Mouse (Mus musculus): ENCODE data around the gene Hist1h4n. TPM values are rescaled to one million over a fixed set of nuclear protein-coding genes. Genes with fewer than 3 reads are reported as not detected.
"Not testable (repeated sequence)": the region's sequence is repeated elsewhere in the genome, so short reads cannot be mapped to it uniquely, and the experiment has no call there.

The Hist1h4n gene
- total and polyA plus RNA-seq, 2 experiments from 2014 or later = 3.7 to 4,675 TPM

- Histone ChIP-seq H3K36me3 (ENCODE audit: insufficient read depth, low read length) (no peaks in the 10 kb centered on the region), H3K27me3 (ENCODE audit: insufficient read depth, low read length) (no peaks in the 10 kb centered on the region), H3K4me1 (ENCODE audit: insufficient read depth, low read length) (peaks cover 3% of the 10 kb centered on the region; the same call in 1 of the 2 replicates), H3K9ac (replicated peaks; ENCODE audit: low read length) (0 out of 2 replicates have a peak overlapping the region, but pooled peaks have one; percentile 35), H3K4me3 (ENCODE audit: low read length) (peak overlapping the region; percentile 31), H3K27ac (peak overlapping the region; percentile 73; the same call in 1 of the 2 replicates), H3K4me2 (ENCODE audit: low read depth, low read length) (peak overlapping the region; percentile 54), H3K9me3 (ENCODE audit: low read length) (no peaks in the 10 kb centered on the region)
- TF ChIP-seq CTCF (IDR thresholded peaks at IDR 0.05; ENCODE audit: low read depth) = no peak
- WGBS = 3% methylated on average over 8 of the region's 8 CpGs
- ATAC-seq (no peak), DNase-seq (ENCODE audit: low spot score) (peak; percentile 33)
Measured at GRCm38 (mm10) chr13:21786189-21786898, 45.7 kb downstream of the Hist1h4n start.

- DNase-seq (ENCODE audit: low spot score) = no peak
- H3K27me3 ChIP-seq (ENCODE audit: insufficient read depth, low read length) = no peaks in the 10 kb centered on the region
- no peaks in the 10 kb centered on the region for H3K36me3 ChIP-seq (ENCODE audit: insufficient read depth, low read length)
- H3K4me1 ChIP-seq (ENCODE audit: insufficient read depth, low read length) = peaks cover 9% of the 10 kb centered on the region; the same call in 1 of the 2 replicates
- no peak overlapping the region for H3K9ac ChIP-seq (replicated peaks; ENCODE audit: low read length)
- TF ChIP-seq CTCF (IDR thresholded peaks at IDR 0.05; ENCODE audit: low read depth) = no peak
- H3K4me2 ChIP-seq (ENCODE audit: low read depth, low read length) = no peak overlapping the region; the same call in 1 of the 2 replicates
- H3K27ac ChIP-seq = peak overlapping the region; percentile 18; the same call in 1 of the 2 replicates
- ATAC-seq = no peak
- WGBS = 24% methylated on average over 6 of the region's 6 CpGs
- H3K4me3 ChIP-seq (ENCODE audit: low read length) = no peak overlapping the region
- no peaks in the 10 kb centered on the region for H3K9me3 ChIP-seq (ENCODE audit: low read length)
Measured at GRCm38 (mm10) chr13:21784311-21784710, 47.7 kb downstream of the Hist1h4n start.

- peak overlapping the region; percentile 18; the same call in 1 of the 2 replicates for H3K27ac ChIP-seq
- DNase-seq (ENCODE audit: low spot score) (peak; percentile 72), ATAC-seq (no peak)
- peak overlapping the region; percentile 68 for H3K4me2 ChIP-seq (ENCODE audit: low read depth, low read length)
- H3K27me3 ChIP-seq (ENCODE audit: insufficient read depth, low read length) = no peaks in the 10 kb centered on the region
- peak overlapping the region; percentile 33; the same call in 1 of the 2 replicates for H3K9ac ChIP-seq (replicated peaks; ENCODE audit: low read length)
- no peak for TF ChIP-seq CTCF (IDR thresholded peaks at IDR 0.05; ENCODE audit: low read depth)
- H3K9me3 ChIP-seq (ENCODE audit: low read length) = no peaks in the 10 kb centered on the region
- WGBS = 3% methylated on average over 9 of the region's 9 CpGs
- H3K4me3 ChIP-seq (ENCODE audit: low read length) = peak overlapping the region; percentile 34
- H3K4me1 ChIP-seq (ENCODE audit: insufficient read depth, low read length) = peaks cover 9% of the 10 kb centered on the region; the same call in 1 of the 2 replicates
- no peaks in the 10 kb centered on the region for H3K36me3 ChIP-seq (ENCODE audit: insufficient read depth, low read length)
Measured at GRCm38 (mm10) chr13:21783734-21784161, 48.2 kb downstream of the Hist1h4n start.

GRCm38 (mm10) chr13:21783255-21783617 lies 48.8 kb downstream of the Hist1h4n start, which contains the start of gene Hist1h3i:
Hist1h3i (minus strand) TSS chr13:21783370.
- DNase-seq (ENCODE audit: low spot score) (peak; percentile 90), ATAC-seq (peak; percentile 77)
- H3K36me3 ChIP-seq (ENCODE audit: insufficient read depth, low read length) = no peaks in the 10 kb centered on the region
- no peak for TF ChIP-seq CTCF (IDR thresholded peaks at IDR 0.05; ENCODE audit: low read depth)
- H3K27ac ChIP-seq = peak within 1 kb of the TSS; percentile 67
- H3K4me2 ChIP-seq (ENCODE audit: low read depth, low read length) = peak within 1 kb of the TSS; percentile 68
- H3K27me3 ChIP-seq (ENCODE audit: insufficient read depth, low read length) = no peaks in the 10 kb centered on the region
- H3K4me3 ChIP-seq (ENCODE audit: low read length) = peak within 1 kb of the TSS; percentile 34
- peak within 1 kb of the TSS; percentile 57 for H3K9ac ChIP-seq (replicated peaks; ENCODE audit: low read length)
- WGBS = 1% methylated on average over 13 of the region's 20 CpGs
- H3K4me1 ChIP-seq (ENCODE audit: insufficient read depth, low read length) = peaks cover 9% of the 10 kb centered on the region; the same call in 1 of the 2 replicates
- no peaks in the 10 kb centered on the region for H3K9me3 ChIP-seq (ENCODE audit: low read length)

GRCm38 (mm10) chr13:21782361-21783254 lies 49.4 kb downstream of the Hist1h4n start:
- WGBS = 2% methylated on average over 14 of the region's 35 CpGs
- Histone ChIP-seq H3K4me2 (ENCODE audit: low read depth, low read length) (peak overlapping the region; percentile 68), H3K9ac (replicated peaks; ENCODE audit: low read length) (peak overlapping the region; percentile 57), H3K27ac (peak overlapping the region; percentile 67), H3K4me3 (ENCODE audit: low read length) (peak overlapping the region; percentile 34)
- H3K27me3 ChIP-seq (ENCODE audit: insufficient read depth, low read length); H3K4me1 ChIP-seq (ENCODE audit: insufficient read depth, low read length); ATAC-seq; H3K9me3 ChIP-seq (ENCODE audit: low read length); H3K36me3 ChIP-seq (ENCODE audit: insufficient read depth, low read length): not testable (repeated sequence)
- peak; percentile 20 for DNase-seq (ENCODE audit: low spot score)

Small RNA genes lying within 50 kb of the gene (microRNA-seq; reads per million reads assigned to microRNA genes)
- 0 reads per million in 2 experiments for gene Gm19658
- gene Gm44346 = 0 reads per million in 2 experiments
- 0 reads per million in 2 experiments for gene Gm44466

Other genes starting within 250 kb of the Hist1h4n start
- gene Olfr1362, start 218.2 kb downstream of the Hist1h4n start, total RNA-seq (2014; rRNA removed) = not detected in 2 replicates
- not detected in 2 replicates for gene Olfr1362, start 218.2 kb downstream of the Hist1h4n start, polyA plus RNA-seq (2015; fragmentation: Nextera tagmentation; extraction: Ambion mirVana)
- gene Olfr11, start 189.7 kb downstream of the Hist1h4n start, total RNA-seq (2014; rRNA removed) = not detected in 2 replicates
- gene Olfr11, start 189.7 kb downstream of the Hist1h4n start, polyA plus RNA-seq (2015; fragmentation: Nextera tagmentation; extraction: Ambion mirVana) = 0.09 TPM in 1 of 2 replicates, not detected in the other
- not detected in 2 replicates for gene Olfr1361, start 168.8 kb downstream of the Hist1h4n start, total RNA-seq (2014; rRNA removed)
- gene Olfr1361, start 168.8 kb downstream of the Hist1h4n start, polyA plus RNA-seq (2015; fragmentation: Nextera tagmentation; extraction: Ambion mirVana) = not detected in 2 replicates
- not detected in 2 replicates for gene Olfr1360, start 154.8 kb downstream of the Hist1h4n start, total RNA-seq (2014; rRNA removed)
- not detected in 2 replicates for gene Olfr1360, start 154.8 kb downstream of the Hist1h4n start, polyA plus RNA-seq (2015; fragmentation: Nextera tagmentation; extraction: Ambion mirVana)
- not detected in 2 replicates for gene Olfr1359, start 134.1 kb downstream of the Hist1h4n start, total RNA-seq (2014; rRNA removed)
- gene Olfr1359, start 134.1 kb downstream of the Hist1h4n start, polyA plus RNA-seq (2015; fragmentation: Nextera tagmentation; extraction: Ambion mirVana) = not detected in 2 replicates
- 541 and 615 TPM in 2 replicates for gene Hist1h2bl, start 116.1 kb downstream of the Hist1h4n start, total RNA-seq (2014; rRNA removed)
- 1.2 TPM in 1 of 2 replicates, not detected in the other for gene Hist1h2bl, start 116.1 kb downstream of the Hist1h4n start, polyA plus RNA-seq (2015; fragmentation: Nextera tagmentation; extraction: Ambion mirVana)
- 934 and 1,282 TPM in 2 replicates for gene Hist1h2ai, start 115.8 kb downstream of the Hist1h4n start, total RNA-seq (2014; rRNA removed)
- 4.5 and 5.8 TPM in 2 replicates for gene Hist1h2ai, start 115.8 kb downstream of the Hist1h4n start, polyA plus RNA-seq (2015; fragmentation: Nextera tagmentation; extraction: Ambion mirVana)
- 1,004 and 1,140 TPM in 2 replicates for gene Hist1h3h, start 114.5 kb downstream of the Hist1h4n start, total RNA-seq (2014; rRNA removed)
- gene Hist1h3h, start 114.5 kb downstream of the Hist1h4n start, polyA plus RNA-seq (2015; fragmentation: Nextera tagmentation; extraction: Ambion mirVana) = 1.9 and 6.2 TPM in 2 replicates
- gene Hist1h2bm, start 110.2 kb downstream of the Hist1h4n start, total RNA-seq (2014; rRNA removed) = 1,597 and 1,943 TPM in 2 replicates
- 1.3 and 1.7 TPM in 2 replicates for gene Hist1h2bm, start 110.2 kb downstream of the Hist1h4n start, polyA plus RNA-seq (2015; fragmentation: Nextera tagmentation; extraction: Ambion mirVana)
- 1,214 and 1,310 TPM in 2 replicates for gene Hist1h4j, start 97.1 kb downstream of the Hist1h4n start, total RNA-seq (2014; rRNA removed)
- not detected in 2 replicates for gene Hist1h4j, start 97.1 kb downstream of the Hist1h4n start, polyA plus RNA-seq (2015; fragmentation: Nextera tagmentation; extraction: Ambion mirVana)
- 380 and 998 TPM in 2 replicates for gene Hist1h4k, start 81.7 kb downstream of the Hist1h4n start, total RNA-seq (2014; rRNA removed)
- 1.6 and 1.9 TPM in 2 replicates for gene Hist1h4k, start 81.7 kb downstream of the Hist1h4n start, polyA plus RNA-seq (2015; fragmentation: Nextera tagmentation; extraction: Ambion mirVana)
- gene Hist1h2ak, start 78.4 kb downstream of the Hist1h4n start, total RNA-seq (2014; rRNA removed) = 429 and 552 TPM in 2 replicates
- 9.9 and 13.6 TPM in 2 replicates for gene Hist1h2ak, start 78.4 kb downstream of the Hist1h4n start, polyA plus RNA-seq (2015; fragmentation: Nextera tagmentation; extraction: Ambion mirVana)
- 864 and 1,352 TPM in 2 replicates for gene Hist1h2bn, start 78.1 kb downstream of the Hist1h4n start, total RNA-seq (2014; rRNA removed)
- 1.1 TPM in 1 of 2 replicates, not detected in the other for gene Hist1h2bn, start 78.1 kb downstream of the Hist1h4n start, polyA plus RNA-seq (2015; fragmentation: Nextera tagmentation; extraction: Ambion mirVana)
- gene Hist1h1b, start 51.6 kb downstream of the Hist1h4n start, total RNA-seq (2014; rRNA removed) = 263 and 411 TPM in 2 replicates
- 10.0 and 11.7 TPM in 2 replicates for gene Hist1h1b, start 51.6 kb downstream of the Hist1h4n start, polyA plus RNA-seq (2015; fragmentation: Nextera tagmentation; extraction: Ambion mirVana)
- 789 and 1,626 TPM in 2 replicates for gene Hist1h3i, start 48.8 kb downstream of the Hist1h4n start, total RNA-seq (2014; rRNA removed)
- gene Hist1h3i, start 48.8 kb downstream of the Hist1h4n start, polyA plus RNA-seq (2015; fragmentation: Nextera tagmentation; extraction: Ambion mirVana) = 24.5 and 29.0 TPM in 2 replicates
- gene Hist1h2an, start 45.0 kb downstream of the Hist1h4n start, total RNA-seq (2014; rRNA removed) = 641 and 1,093 TPM in 2 replicates
- gene Hist1h2an, start 45.0 kb downstream of the Hist1h4n start, polyA plus RNA-seq (2015; fragmentation: Nextera tagmentation; extraction: Ambion mirVana) = 2.2 and 5.4 TPM in 2 replicates
- 234 and 289 TPM in 2 replicates for gene Hist1h2bp, start 44.7 kb downstream of the Hist1h4n start, total RNA-seq (2014; rRNA removed)
- 0.84 TPM in 1 of 2 replicates, not detected in the other for gene Hist1h2bp, start 44.7 kb downstream of the Hist1h4n start, polyA plus RNA-seq (2015; fragmentation: Nextera tagmentation; extraction: Ambion mirVana)
- 1,114 and 1,806 TPM in 2 replicates for gene Hist1h2bq, start 22.0 kb downstream of the Hist1h4n start, total RNA-seq (2014; rRNA removed)
- 4.8 and 6.4 TPM in 2 replicates for gene Hist1h2bq, start 22.0 kb downstream of the Hist1h4n start, polyA plus RNA-seq (2015; fragmentation: Nextera tagmentation; extraction: Ambion mirVana)
- not detected in 2 replicates for gene Hist1h2ao, start 21.7 kb downstream of the Hist1h4n start, total RNA-seq (2014; rRNA removed)
- not detected in 2 replicates for gene Hist1h2ao, start 21.7 kb downstream of the Hist1h4n start, polyA plus RNA-seq (2015; fragmentation: Nextera tagmentation; extraction: Ambion mirVana)
- gene Hist1h4m, start 20.4 kb downstream of the Hist1h4n start, total RNA-seq (2014; rRNA removed) = 2.3 and 3.3 TPM in 2 replicates
- gene Hist1h4m, start 20.4 kb downstream of the Hist1h4n start, polyA plus RNA-seq (2015; fragmentation: Nextera tagmentation; extraction: Ambion mirVana) = not detected in 2 replicates
- gene Hist1h2ap, start 1.3 kb upstream of the Hist1h4n start, total RNA-seq (2014; rRNA removed) = 1,318 and 1,554 TPM in 2 replicates
- gene Hist1h2ap, start 1.3 kb upstream of the Hist1h4n start, polyA plus RNA-seq (2015; fragmentation: Nextera tagmentation; extraction: Ambion mirVana) = 798 and 958 TPM in 2 replicates
- gene Hist1h2br, start 1.5 kb upstream of the Hist1h4n start, total RNA-seq (2014; rRNA removed) = 757 and 1,216 TPM in 2 replicates
- gene Hist1h2br, start 1.5 kb upstream of the Hist1h4n start, polyA plus RNA-seq (2015; fragmentation: Nextera tagmentation; extraction: Ambion mirVana) = 4.7 and 7.4 TPM in 2 replicates
- 9.3 and 13.5 TPM in 2 replicates for gene Zfp184, start 112.9 kb upstream of the Hist1h4n start, total RNA-seq (2014; rRNA removed)
- 7.8 and 9.6 TPM in 2 replicates for gene Zfp184, start 112.9 kb upstream of the Hist1h4n start, polyA plus RNA-seq (2015; fragmentation: Nextera tagmentation; extraction: Ambion mirVana)
- gene Pom121l2, start 149.0 kb upstream of the Hist1h4n start, total RNA-seq (2014; rRNA removed) = not detected in 2 replicates
- not detected in 2 replicates for gene Pom121l2, start 149.0 kb upstream of the Hist1h4n start, polyA plus RNA-seq (2015; fragmentation: Nextera tagmentation; extraction: Ambion mirVana)
- gene Prss16, start 177.5 kb upstream of the Hist1h4n start, total RNA-seq (2014; rRNA removed) = not detected in 2 replicates
- not detected in 2 replicates for gene Prss16, start 177.5 kb upstream of the Hist1h4n start, polyA plus RNA-seq (2015; fragmentation: Nextera tagmentation; extraction: Ambion mirVana)
- 67.7 and 136 TPM in 2 replicates for gene Hist1h2ah, start 203.4 kb upstream of the Hist1h4n start, total RNA-seq (2014; rRNA removed)
- gene Hist1h2ah, start 203.4 kb upstream of the Hist1h4n start, polyA plus RNA-seq (2015; fragmentation: Nextera tagmentation; extraction: Ambion mirVana) = 2.2 and 10.5 TPM in 2 replicates
- 468 and 587 TPM in 2 replicates for gene Hist1h2bk, start 203.7 kb upstream of the Hist1h4n start, total RNA-seq (2014; rRNA removed)
- gene Hist1h2bk, start 203.7 kb upstream of the Hist1h4n start, polyA plus RNA-seq (2015; fragmentation: Nextera tagmentation; extraction: Ambion mirVana) = 0.84 and 1.2 TPM in 2 replicates
- gene Hist1h4i, start 209.2 kb upstream of the Hist1h4n start, total RNA-seq (2014; rRNA removed) = 20.6 and 39.3 TPM in 2 replicates
- gene Hist1h4i, start 209.2 kb upstream of the Hist1h4n start, polyA plus RNA-seq (2015; fragmentation: Nextera tagmentation; extraction: Ambion mirVana) = 5.1 and 5.5 TPM in 2 replicates
- 477 and 856 TPM in 2 replicates for gene Hist1h2ag, start 210.7 kb upstream of the Hist1h4n start, total RNA-seq (2014; rRNA removed)
- 13.5 and 16.6 TPM in 2 replicates for gene Hist1h2ag, start 210.7 kb upstream of the Hist1h4n start, polyA plus RNA-seq (2015; fragmentation: Nextera tagmentation; extraction: Ambion mirVana)
- gene Hist1h2bj, start 211.0 kb upstream of the Hist1h4n start, total RNA-seq (2014; rRNA removed) = 777 and 1,409 TPM in 2 replicates
- 4.2 and 6.8 TPM in 2 replicates for gene Hist1h2bj, start 211.0 kb upstream of the Hist1h4n start, polyA plus RNA-seq (2015; fragmentation: Nextera tagmentation; extraction: Ambion mirVana)

All from hindbrain, postnatal 0 days (tissue).